Mouse (Mus musculus) ovary, postnatal 14 days (tissue): ENCODE measurements around the gene Chd2.
"Not testable (repeated sequence)": the region's sequence is repeated elsewhere in the genome, so short reads cannot be mapped to it uniquely, and the experiment has no call there.

Experiments used
- DNase-seq: peaks from one replicate; pipeline ENCODE4 v3.0.0; 2022; ENCODE audit warnings: low spot score

The Chd2 gene

GRCm38 (mm10) chr7:73539116-73539682 is 2.4 kb downstream of the Chd2 start:
- DNase-seq, result no peak

GRCm38 (mm10) chr7:73538424-73539079 is 3.1 kb downstream of the Chd2 start:
- no peak for DNase-seq

DNA sequence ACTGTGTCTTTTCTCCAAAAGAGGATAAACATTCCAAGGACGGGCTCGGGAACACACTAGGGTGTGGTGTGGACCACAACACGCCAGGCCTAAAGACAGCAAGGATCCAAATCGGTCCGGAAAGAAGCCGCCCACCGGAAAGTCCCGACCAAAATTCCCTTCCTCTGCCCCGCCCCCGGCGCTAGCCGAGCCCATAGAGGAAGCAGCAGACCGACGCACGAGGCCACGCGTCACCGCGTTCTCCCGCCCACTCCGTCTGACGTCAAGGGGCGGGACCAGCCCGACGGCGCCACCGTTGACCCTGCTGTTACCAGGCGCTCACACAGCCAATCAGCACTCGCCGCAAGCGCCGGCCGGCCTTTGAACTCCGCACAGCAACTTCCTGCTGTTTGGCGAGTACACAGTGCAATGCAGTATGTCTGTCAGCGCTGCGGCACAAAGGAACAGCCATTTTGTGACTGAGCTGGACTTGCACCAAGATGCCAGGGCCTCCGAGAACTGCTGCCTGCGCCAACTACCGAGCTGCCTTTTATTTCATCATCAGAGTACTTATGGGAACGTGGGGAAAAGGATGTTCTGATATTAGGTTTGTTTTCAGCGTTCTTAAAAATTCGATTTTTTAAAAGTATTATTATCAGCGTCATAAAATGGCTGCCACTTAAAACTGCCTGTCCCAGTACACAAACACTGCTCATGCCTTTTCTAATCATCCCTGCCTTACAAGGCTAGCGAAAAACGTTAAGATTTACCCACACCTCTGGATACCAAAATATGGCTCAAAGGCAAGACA is 3.8 kb downstream of the Chd2 start:
- peak; percentile 100 for DNase-seq

- no peak for DNase-seq
Observed at GRCm38 (mm10) chr7:73537228-73537627, 4.4 kb downstream of the Chd2 start.

DNA sequence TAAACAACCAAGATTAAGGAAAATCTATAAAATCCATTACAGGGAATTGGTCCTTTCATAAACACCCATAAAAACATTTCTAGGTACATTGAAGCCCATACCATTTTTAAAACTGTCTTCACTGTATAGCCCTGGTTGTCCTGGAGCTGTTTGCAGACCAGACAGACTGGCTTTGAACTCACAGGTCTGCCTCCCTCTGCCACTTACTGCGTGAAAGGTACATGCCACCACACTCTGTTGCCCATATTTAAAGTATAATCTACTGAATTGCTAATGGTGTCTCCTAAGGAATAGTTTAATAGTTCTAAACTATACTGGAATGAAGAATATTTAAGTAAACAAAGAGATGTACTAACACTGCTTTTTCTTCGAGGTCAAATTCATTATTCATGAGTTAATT is 5.1 kb downstream of the Chd2 start:
- DNase-seq, result no peak

DNA sequence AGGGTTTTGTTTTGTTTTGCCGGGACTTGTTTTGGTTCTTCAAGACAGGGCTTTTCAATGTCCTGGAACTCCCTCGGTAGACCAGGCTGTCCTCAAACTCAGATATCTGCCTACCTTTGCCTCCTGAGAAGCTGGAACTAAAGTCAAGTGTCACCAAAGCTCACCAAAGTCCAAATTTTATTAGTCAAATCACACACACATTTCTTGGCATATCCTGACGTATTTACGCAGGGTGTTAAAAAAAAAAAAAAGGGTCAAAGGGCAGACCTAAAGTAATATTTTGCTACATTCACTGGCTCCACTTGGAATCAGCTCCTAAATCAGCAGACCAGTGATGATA is 5.8 kb downstream of the Chd2 start:
- DNase-seq, result no peak

DNA sequence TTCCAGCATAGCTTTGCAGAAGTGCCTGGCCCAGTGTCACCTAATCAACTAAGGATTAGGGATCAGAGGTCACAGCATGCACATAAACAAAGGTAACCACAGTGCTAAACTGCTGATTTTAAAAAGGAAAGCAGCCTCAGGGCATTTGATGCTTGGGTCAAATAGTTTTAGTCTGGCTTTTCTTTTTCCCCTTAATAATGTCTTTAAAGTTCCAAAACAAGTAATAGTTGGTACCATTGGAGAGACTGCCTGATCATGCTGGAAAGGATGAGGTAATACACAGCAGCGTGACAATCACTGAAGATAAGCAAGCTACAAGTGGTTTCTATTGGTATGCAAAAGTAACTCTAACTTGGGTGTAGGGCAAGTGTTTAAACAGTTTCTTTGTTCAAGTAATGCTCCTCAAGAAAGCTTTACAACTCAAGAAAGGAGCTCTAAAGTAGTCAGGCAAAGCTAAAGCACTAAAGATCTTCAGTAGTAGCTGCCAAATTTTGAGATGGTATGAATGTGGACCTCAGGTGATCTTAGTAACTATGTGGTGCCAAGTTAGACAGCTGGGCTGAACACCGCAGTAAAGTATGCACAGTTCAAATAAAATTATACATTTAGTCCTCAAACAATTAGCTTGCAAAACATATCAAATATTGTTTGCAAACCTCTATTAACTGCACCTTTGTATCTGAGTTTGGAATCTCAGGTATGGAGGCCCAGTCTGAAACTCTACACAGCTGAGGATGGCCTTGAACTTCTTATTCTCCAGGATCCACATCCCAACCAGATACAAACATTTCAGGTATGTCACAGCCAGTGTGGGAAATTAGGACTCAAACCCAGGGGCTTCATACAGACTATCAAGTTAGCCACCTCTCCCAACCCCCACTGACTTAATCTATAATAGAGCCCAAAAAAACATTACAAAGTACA is 6.4 kb downstream of the Chd2 start:
- DNase-seq, result no peak

GRCm38 (mm10) chr7:73533457-73533856 is 8.2 kb downstream of the Chd2 start:
- DNase-seq, result no peak

GRCm38 (mm10) chr7:73532916-73533315 is 8.7 kb downstream of the Chd2 start:
- DNase-seq, result no peak

DNA sequence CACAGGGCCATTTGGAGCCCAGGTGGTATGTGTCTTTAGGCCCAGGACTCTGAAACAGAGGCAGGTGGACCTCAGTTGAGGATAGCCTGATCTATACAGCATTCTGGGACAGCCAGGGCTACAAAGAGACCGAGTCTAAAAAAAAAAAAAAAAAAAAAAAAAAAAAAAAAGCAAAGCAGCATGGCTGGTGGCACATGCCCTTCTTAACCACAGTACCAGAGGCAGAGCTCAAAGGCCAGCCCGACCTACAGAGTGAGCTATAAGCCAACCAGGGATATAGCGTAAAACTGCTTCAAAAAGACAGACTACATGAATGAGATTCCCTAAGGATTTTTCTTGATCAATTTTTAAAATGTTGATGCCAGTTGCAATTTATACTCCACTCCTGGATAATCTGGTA is 9.5 kb downstream of the Chd2 start:
- no peak for DNase-seq

DNA sequence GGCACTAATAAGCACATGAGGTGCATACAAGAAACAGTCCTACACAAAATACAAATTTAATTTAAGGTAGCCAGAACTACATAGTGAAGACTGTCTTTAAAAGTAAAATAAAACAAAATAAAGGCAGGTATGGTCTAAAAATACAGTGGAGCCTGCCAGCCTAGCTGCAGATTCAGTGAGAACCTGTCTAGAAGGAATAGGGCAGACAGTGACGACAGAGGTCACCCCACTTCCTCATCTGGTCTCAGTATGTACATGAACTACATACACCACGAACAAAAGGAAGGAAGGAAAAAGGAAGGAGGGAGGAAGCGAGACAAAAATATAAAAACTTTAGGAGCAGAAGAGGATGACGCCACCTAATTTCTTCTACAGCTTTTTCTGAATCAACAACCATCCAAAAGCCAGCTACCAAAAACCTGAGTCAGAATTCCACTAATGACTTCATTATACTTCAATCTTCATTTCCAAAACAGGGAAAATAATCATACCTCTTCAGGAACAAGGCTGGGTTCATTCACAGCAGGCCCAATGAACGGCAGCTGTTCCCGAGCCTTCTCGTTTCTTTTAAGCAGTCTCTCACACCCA is 10.0 kb downstream of the Chd2 start:
- DNase-seq, result no peak

DNA sequence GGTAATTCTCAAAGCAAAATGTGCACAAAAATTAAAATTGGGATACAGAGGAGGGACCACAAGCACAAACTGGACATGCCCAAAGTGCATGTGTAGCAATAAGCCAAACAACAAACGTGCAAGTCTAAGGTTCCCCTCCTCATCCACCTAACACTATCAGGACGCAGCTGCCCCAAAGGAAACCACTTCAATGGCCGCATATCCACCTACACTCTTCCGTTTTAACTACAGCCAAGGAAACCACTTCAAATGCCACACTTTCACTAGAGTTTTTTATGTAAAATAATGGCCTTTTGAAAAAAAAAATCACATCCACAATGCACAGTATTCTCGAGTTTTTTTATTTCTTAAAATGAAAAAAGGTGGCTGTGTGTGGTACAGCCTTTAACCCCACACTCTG is 10.8 kb downstream of the Chd2 start:
- DNase-seq, result no peak

GRCm38 (mm10) chr7:73530164-73530563 is 11.5 kb downstream of the Chd2 start:
- DNase-seq, result no peak

DNA sequence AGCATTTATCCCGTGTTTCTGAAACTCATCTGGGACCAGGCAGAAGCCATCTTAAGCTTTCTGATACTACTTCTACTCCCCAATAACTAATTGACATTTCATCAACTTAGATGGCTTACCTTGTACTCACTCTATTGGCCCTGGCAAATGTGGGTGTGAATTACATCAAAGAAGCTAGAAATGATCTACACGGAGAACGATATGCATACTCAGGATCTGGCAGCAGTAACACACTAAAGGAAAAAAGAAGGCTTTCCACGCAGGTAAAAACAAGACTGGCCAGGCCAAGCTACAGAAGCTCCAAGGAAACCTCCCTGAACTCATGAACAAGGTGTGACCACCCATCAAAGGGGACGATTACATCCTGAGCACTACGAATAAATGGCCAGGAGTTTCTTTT is 12.4 kb downstream of the Chd2 start:
- DNase-seq, result no peak

DNA sequence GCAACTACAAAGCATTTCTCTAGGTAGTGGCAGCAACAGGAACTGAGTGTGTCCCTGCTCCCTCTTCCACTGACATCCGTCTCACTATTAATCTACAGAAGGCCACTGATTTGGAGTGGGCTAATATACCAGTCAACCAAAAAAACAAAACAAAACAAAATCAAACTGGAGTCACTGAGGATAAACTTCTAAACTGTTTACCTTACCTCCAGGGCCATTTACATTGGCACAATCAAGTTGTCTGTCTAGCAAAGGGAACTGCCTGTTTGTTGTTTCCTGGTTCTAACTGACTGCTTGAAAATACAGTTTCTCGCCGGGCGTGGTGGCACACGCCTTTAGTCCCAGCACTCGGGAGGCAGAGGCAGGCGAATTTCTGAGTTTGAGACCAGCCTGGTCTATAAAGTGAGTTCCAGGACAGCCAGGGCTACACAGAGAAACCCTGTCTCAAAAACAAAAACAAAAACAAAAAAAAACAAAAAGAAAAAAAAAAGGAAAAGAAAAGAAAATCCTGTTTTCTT is 13.2 kb downstream of the Chd2 start:
- DNase-seq, result not testable (repeated sequence)

DNA sequence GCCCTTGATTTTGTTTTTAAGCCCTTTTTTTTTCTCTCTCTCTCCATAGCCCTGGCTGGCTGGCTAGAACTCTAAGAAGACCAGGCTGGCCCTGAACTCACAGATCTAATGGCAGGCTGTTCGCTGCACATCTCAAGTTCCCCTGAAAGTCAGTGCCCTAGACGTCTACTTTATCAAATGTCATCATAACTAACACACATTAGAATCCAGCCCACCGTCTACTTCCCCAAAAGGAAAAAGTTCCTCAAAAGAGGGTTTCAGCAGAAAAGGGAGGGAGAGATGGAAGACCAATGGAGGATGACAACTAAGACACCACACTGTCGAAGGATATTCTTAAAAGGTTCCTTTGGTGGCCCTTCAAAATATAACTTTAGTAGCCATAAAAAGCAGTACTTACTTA is 14.4 kb downstream of the Chd2 start:
- no peak for DNase-seq

DNA sequence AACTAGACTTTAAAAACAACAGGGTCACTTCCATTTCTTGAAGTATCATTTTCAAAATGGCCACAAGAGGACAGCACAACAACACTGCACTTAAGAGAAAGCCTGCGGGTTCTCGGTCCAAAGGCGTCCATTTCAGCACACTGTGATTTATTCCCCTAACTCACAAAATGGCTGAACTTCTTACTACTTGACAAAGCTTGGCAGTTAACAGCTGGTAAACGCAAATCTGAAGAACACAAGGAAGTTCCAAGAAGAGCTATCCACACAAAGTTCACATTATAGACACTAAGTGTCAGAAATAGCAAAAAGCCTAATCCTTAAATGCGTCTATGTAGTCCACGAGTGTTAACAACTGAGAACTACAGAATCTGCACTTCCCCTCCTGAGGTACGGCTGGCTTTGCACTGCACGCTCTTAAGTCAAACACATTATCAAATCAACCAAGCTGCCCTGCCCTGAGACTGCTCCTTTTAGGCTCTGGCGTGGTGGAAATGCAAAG is 17.1 kb downstream of the Chd2 start:
- DNase-seq, result no peak

DNA sequence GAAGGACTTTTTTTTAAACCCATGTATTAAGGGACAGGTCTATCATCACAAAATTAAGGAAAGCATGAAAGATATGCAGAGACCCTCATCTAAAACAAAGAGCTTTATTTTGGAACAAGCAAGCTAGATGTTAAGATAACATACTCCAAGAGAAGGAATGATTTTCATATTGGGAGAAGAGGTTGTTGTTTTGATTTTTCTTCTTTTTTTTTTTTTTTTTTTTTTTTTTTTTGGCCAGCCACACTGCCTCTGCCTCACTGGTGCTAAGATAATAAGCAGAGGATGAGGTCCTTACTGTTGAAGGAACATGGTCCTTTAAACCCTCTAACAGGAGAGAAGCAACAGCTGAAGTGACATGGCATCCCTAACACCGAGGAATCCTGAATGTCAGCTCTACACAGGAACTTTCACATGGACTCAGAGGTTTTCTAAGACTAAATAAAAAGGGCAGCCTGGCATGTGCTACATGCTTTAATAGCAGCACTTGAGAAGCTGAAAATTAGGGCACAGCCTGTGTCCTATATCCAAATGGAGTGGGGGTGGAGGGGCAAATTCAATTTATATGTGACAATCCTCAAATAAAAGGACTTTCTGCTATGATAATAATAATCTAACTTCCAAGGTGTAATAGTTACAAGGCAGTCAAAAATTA is 17.9 kb downstream of the Chd2 start:
- DNase-seq, result no peak

GRCm38 (mm10) chr7:73523183-73523582 is 18.4 kb downstream of the Chd2 start:
- no peak for DNase-seq

- DNase-seq, result no peak
Observed at GRCm38 (mm10) chr7:73521277-73522193, 20.1 kb downstream of the Chd2 start.
